Mouse (Mus musculus): ENCODE measurements around the gene Ntpcr.

Gene Ntpcr

GRCm38 (mm10) chr8:125773281-125773803 lies 43.6 kb downstream of the Ntpcr start:
- in situ Hi-C loops (cut with MboI; ENCODE audit: low sequenced_read_pairs), result no loop called here

DNA sequence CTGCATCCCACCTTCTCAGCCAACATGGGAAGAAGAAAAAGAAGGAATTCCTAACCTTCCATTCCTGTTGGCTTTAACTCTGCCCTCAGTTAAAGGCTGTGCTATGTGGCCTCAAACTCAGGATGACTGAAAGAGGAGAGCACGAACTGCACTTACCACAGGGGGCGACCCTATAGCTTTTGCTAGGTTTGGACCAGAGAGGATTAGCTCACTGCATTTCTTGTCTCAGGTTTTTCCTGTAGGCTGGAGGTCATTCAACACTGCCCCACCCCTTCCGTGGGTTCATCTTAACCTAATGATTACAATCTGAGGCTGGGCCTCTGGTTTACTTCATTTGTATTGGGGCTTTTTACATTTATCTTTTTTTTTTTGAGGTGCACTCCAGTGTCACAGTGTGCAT lies 45.3 kb downstream of the Ntpcr start:
- in situ Hi-C loops (cut with MboI; ENCODE audit: low sequenced_read_pairs), result no loop called here

DNA sequence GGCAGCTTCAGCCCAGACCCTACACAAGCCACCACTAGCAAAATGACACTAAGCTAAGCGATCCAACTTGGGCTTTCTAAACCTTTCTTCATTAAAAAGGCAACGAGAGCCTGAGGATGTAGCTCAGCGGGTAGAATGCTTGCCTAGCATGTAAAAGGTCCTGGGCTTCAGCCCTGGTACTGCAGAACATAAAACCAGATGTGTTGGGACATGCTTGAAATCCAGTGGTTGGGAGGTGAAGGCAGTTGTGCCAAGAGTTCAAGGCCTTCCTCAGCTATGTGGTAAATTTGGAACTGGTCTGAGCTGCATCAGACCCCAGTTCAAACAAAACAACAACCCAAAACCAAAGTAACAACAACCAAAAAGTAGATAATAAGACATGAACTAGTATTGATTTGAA lies 46.6 kb downstream of the Ntpcr start:
- in situ Hi-C loops (cut with MboI; ENCODE audit: low sequenced_read_pairs), result no loop called here

- in situ Hi-C loops (cut with MboI; ENCODE audit: low sequenced_read_pairs), result no loop called here
Measured at GRCm38 (mm10) chr8:125776800-125777199, 47.0 kb downstream of the Ntpcr start.

GRCm38 (mm10) chr8:125777478-125778164 lies 47.9 kb downstream of the Ntpcr start:
- in situ Hi-C loops (cut with MboI; ENCODE audit: low sequenced_read_pairs), result no loop called here

DNA sequence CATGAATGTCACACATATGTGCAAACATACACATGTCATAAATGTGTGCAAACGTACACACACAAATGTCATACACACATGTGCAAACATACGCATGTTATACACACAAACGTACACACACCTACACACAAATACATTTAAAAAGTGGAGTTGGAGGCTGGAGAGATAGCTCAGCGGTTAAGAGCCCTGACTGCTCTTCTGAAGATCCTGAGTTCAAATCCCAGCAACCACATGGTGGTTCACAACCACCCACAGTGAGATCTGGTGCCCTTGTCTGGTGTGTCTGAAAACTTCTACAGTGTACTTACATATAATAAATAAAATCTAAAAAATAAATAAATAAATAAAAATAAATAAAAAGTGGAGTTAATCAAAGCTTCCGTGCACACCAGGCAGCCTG lies 49.2 kb downstream of the Ntpcr start:
- in situ Hi-C loops (cut with MboI; ENCODE audit: low sequenced_read_pairs), result no loop called here

GRCm38 (mm10) chr8:125779656-125780055 lies 49.9 kb downstream of the Ntpcr start:
- in situ Hi-C loops (cut with MboI; ENCODE audit: low sequenced_read_pairs), result no loop called here

- in situ Hi-C loops (cut with MboI; ENCODE audit: low sequenced_read_pairs), result no loop called here
Measured at GRCm38 (mm10) chr8:125782161-125782560, 52.4 kb downstream of the Ntpcr start.

DNA sequence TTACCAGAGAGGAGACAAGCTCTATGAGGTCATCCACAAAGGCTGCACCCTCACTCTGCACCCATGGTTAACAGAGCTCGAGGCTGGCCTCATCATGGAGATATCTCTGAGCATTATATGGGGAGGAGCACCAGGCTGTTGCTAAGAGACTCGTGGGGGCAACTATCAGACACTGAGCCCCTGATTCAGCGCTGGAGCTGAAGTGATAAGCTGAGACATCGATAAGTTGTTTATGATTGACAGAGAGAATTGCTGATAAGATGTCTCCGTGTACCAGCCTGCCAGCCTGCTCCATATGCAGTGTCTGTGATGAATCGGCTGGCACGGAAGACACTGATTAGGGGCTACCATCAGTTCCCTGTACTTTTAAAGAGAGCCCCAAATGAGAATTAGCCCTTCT lies 57.1 kb downstream of the Ntpcr start:
- in situ Hi-C loops (cut with MboI; ENCODE audit: low sequenced_read_pairs), result no loop called here

GRCm38 (mm10) chr8:125792816-125793455 lies 63.2 kb downstream of the Ntpcr start:
- in situ Hi-C loops (cut with MboI; ENCODE audit: low sequenced_read_pairs), result no loop called here

DNA sequence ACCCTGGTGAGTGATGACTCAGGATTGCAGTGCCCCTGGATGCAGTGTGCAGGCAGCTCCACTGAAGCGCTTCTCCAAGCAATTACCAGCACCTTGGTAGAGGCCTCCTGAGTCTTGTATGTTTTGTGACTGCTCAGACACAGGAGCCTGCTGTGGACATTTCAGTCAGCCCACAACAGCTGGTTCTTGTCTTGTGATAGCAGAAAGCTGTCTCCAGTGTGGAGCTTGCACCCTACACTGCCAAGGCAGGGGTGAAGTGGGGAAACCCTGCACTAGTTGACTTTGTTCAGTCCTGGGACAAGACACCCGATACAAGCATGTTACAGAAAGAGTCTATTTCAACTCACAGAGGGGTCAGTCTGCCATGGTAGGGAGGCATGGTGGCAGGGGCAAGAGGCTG lies 65.6 kb downstream of the Ntpcr start:
- in situ Hi-C loops (cut with MboI; ENCODE audit: low sequenced_read_pairs), result no loop called here

GRCm38 (mm10) chr8:125796970-125797369 lies 67.2 kb downstream of the Ntpcr start:
- in situ Hi-C loops (cut with MboI; ENCODE audit: low sequenced_read_pairs), result no loop called here
